Mouse (Mus musculus) limb, embryonic 10.5 days (tissue): ENCODE data around the gene Hnrnpu. TPM values are rescaled to one million over a fixed set of nuclear protein-coding genes. Genes with fewer than 3 reads are reported as not detected.

Experiments
- DNase-seq: peaks from one replicate; pipeline ENCODE4 v3.0.0-alpha.2; 2017; ENCODE audit warnings: low spot score
- H3K27ac ChIP-seq: fragments of 300-500 bp; sonication (generic); 2 replicates; pipeline ENCODE4 v1.5.1; 2016; ENCODE audit warnings: mild to moderate bottlenecking
- H3K27me3 ChIP-seq: fragments of 300-500 bp; sonication (generic); 2 replicates; pipeline ENCODE4 v1.6.1; 2016; ENCODE audit warnings: low read depth, mild to moderate bottlenecking; ENCODE audit not compliant: poor library complexity, severe bottlenecking
- H3K36me3 ChIP-seq: fragments of 300-500 bp; sonication (generic); 2 replicates; pipeline ENCODE4 v1.6.1; 2016; ENCODE audit warnings: mild to moderate bottlenecking, moderate library complexity
- H3K4me1 ChIP-seq: fragments of 300-500 bp; sonication (generic); 2 replicates; pipeline ENCODE4 v1.6.1; 2016
- H3K4me3 ChIP-seq: fragments of 300-500 bp; sonication (generic); 2 replicates; pipeline ENCODE4 v1.5.1; 2016; ENCODE audit warnings: mild to moderate bottlenecking, moderate library complexity
- H3K9me3 ChIP-seq: fragments of 300-500 bp; sonication (generic); replicated peaks from 2 replicates; pipeline ENCODE4 v1.6.1; 2016; ENCODE audit warnings: mild to moderate bottlenecking
- WGBS: fragments of 180-500 bp; shearing (Covaris S2); methylation state at CpG from one replicate; pipeline ENCODE4 v1.1.7; 2016; 5-methylcytosine and 5-hydroxymethylcytosine counted together
- polyA plus RNA-seq: library from polyadenylated mRNA; unstranded; fragments of >200 nt; fragmentation: Nextera tagmentation; extraction: Ambion mirVana; gene quantifications from 2 replicates; pipeline ENCODE4 v1.2.1, GENCODE M21; 2016

Hnrnpu gene
- polyA plus RNA-seq, 1 experiment from 2014 or later, result 608 TPM

DNA sequence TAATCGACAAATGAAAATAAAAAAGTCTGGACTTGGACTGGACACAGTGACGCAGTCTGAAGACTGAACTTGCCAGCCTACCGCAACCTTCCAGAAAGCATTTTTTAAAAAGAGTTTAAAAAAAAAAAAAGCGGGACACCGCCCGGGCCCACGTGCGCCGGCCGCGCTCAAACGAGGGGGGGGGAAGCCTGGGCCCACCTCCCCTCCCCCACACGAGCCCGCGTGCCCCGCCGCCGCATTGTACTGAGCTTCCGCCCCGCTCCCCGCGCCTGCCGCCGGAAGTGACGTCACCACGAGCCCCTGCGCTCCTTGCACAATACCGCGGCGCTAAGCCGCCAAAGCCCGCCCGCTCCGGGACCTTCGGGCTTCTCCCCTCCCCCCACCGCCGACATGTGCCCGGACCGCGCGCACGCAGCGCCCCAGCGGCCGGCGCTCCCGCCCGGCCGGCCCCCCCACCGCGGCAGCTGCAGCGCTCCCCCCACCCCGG is 1.3 kb downstream of the Hnrnpu start:
- Histone ChIP-seq H3K9me3 (no peaks in the 10 kb centered on the region), H3K27ac (peak overlapping the region; percentile 100), H3K4me3 (peak overlapping the region; percentile 100), H3K36me3 (peaks cover 47% of the 10 kb centered on the region), H3K4me1 (peaks cover 17% of the 10 kb centered on the region), H3K27me3 (no peaks in the 10 kb centered on the region)
- WGBS, result under 1% methylated on average over 53 of the region's 53 CpGs
- peak; percentile 99 for DNase-seq

DNA sequence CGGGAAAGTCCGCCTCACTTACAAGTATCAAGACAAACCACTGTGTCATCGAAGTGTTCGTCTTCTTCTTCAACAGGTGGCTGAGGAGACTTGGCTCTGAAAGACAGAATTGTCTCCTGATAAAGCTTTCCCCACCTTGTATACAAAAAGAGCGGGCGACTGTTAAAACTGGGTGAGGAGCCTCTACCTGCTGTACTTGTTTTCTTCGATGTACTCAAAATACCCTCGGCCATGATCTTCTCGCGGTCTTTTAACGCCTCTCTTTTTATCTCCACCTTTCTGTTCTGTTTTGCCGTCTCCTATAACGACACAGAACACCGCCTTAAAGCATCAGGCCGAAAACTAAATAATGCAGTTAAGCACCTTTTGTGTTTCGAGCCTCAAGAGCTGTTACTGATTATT is 1.7 kb downstream of the Hnrnpu start:
- Histone ChIP-seq H3K9me3 (no peaks in the 10 kb centered on the region), H3K4me1 (peaks cover 17% of the 10 kb centered on the region), H3K27me3 (no peaks in the 10 kb centered on the region), H3K36me3 (peaks cover 52% of the 10 kb centered on the region), H3K27ac (peak overlapping the region; percentile 100), H3K4me3 (peak overlapping the region; percentile 100)
- under 1% methylated on average over 16 of the region's 16 CpGs for WGBS
- DNase-seq, result peak; percentile 41

DNA sequence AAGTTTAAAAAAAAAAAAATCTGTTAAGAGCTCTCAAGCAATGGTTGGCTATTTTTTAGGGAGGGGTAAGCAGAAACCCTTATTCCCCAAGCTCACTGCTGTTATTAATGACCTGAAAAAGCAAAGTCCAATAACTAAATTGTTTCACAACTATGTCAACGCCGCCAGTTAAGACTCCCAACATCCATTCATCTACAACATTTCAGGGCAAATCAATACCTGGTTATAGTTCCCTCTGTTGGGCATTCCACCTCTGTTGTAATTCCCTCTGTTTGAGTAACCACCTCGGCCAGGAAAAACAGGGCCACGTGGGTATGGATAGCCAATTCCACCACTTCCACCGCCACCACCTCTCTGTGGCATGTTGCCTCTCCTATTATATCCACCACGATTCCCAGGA is 7.7 kb downstream of the Hnrnpu start:
- Histone ChIP-seq H3K27ac (no peak overlapping the region), H3K4me1 (peaks cover 10% of the 10 kb centered on the region), H3K4me3 (no peak overlapping the region), H3K9me3 (no peaks in the 10 kb centered on the region), H3K36me3 (peaks cover 100% of the 10 kb centered on the region), H3K27me3 (no peaks in the 10 kb centered on the region)
- no peak for DNase-seq
- 88% methylated on average over 6 of the region's 6 CpGs for WGBS

DNA sequence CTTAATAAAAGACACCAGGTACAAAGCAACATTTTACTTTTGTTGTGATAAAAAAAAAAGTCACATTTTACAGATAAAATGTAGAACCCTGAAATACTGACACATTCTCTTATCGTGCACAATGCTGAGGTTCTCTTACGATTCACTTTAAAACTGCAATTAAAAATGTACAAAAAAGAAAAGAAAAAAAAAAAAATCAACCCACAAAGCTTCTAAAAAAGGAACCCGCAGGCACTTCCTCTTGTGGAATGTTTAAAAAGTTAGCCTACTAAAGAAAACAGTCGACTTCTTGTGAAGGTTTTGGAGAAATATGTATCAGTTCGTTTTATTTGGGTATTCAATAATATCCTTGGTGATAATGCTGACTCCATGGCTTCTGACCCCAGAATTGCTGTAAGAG is 8.6 kb downstream of the Hnrnpu start:
- no peak overlapping the region for H3K27ac ChIP-seq
- WGBS, result 90% methylated on average over 5 of the region's 5 CpGs
- H3K36me3 ChIP-seq, result peaks cover 100% of the 10 kb centered on the region

DNA sequence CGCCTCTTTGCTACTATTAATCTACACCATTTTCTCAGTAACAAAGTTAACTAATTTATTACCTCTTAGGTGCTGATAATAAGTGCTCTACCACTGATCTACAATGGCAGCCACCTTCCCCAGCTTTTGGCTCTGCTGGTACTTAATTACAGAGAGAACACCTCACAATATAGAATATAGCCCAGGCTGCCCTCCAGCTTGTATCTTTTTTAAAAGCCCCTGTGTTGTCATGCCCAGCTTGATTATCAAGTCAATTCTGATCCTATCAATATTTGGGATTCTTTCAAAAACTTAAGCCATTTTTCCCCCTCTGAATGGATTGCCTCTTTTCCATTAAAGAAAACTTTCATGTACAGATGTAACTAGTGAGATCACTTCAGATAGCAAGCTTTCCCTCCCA is 10.6 kb downstream of the Hnrnpu start:
- H3K4me1 ChIP-seq, result no peaks in the 10 kb centered on the region
- H3K4me3 ChIP-seq, result no peak overlapping the region
- no peaks in the 10 kb centered on the region for H3K9me3 ChIP-seq
- H3K27me3 ChIP-seq, result no peaks in the 10 kb centered on the region
- peaks cover 100% of the 10 kb centered on the region for H3K36me3 ChIP-seq
- no peak overlapping the region for H3K27ac ChIP-seq
- 90% methylated on average over 1 of the region's 1 CpGs for WGBS
- no peak for DNase-seq

More for the DNA sequence above, 8.6 kb downstream of the Hnrnpu start:
- H3K9me3 ChIP-seq, result no peaks in the 10 kb centered on the region
- H3K4me1 ChIP-seq, result peaks cover 5% of the 10 kb centered on the region
- no peak for DNase-seq
- no peak overlapping the region for H3K4me3 ChIP-seq
- no peaks in the 10 kb centered on the region for H3K27me3 ChIP-seq

DNA sequence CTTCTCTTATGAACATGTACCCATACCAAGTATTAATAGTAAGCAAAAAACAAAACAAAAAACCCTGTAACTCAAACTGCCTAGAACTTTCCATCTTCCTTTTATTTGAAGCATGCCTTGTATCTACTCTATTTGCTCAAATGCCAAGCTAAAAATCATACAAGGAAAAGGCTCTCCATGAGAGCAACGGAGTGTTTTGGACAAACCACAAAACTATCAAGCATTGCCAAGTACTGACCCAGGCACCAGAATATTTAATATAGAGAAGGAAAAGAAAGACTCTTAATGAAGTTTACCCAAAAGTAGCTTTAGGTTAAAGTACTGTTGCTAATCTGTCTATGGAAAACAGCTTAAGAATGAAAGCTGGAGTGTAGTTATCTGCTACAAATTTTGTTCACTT is 11.2 kb downstream of the Hnrnpu start:
- no peak overlapping the region for H3K4me3 ChIP-seq
- no peak for DNase-seq
- peaks cover 1% of the 10 kb centered on the region for H3K4me1 ChIP-seq
- peaks cover 100% of the 10 kb centered on the region for H3K36me3 ChIP-seq
- H3K9me3 ChIP-seq, result no peaks in the 10 kb centered on the region
- H3K27me3 ChIP-seq, result no peaks in the 10 kb centered on the region
- no peak overlapping the region for H3K27ac ChIP-seq
- WGBS, result 94% methylated on average over 1 of the region's 1 CpGs

DNA sequence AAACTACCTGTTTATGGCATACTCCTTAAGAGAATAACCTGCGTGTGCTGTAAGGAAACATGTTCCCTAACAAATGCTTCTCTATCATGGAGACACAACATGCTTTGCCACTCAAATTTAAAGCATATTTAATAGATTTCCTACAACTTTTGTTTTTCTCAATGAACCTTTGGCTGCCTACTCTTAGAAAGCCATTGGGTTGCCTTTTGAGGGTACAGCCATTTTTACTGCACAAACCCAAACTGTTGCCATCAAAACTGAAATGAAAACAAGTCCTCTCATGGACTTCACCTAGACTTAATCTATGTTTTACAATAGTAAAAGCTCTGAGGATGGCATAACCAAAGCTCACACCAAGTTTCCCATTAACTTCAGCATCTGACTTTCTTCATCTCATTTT is 13.0 kb downstream of the Hnrnpu start:
- 92% methylated on average over 1 of the region's 1 CpGs for WGBS
- Histone ChIP-seq H3K9me3 (no peaks in the 10 kb centered on the region), H3K4me3 (no peak overlapping the region), H3K4me1 (peaks cover 15% of the 10 kb centered on the region), H3K27ac (no peak overlapping the region), H3K36me3 (peaks cover 93% of the 10 kb centered on the region), H3K27me3 (no peaks in the 10 kb centered on the region)
- DNase-seq, result no peak

DNA sequence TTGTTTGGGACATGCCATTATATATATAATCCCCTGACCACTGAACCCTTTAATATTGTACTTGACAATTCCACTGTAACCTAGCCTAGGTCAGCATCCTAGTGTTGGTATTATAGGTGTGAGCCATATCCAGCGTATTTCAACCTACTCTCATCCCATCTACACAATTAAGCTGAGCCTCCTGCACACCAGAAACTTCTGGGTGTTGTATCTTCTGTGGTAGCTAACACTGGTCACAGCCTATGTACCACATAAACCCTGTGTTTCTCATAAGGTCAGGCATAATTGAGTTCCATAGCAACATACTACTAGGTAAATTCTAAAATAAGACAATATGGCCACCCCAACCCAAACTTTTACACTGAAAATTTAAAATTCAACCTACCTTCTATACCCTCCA is 14.4 kb downstream of the Hnrnpu start:
- Histone ChIP-seq H3K27me3 (no peaks in the 10 kb centered on the region), H3K4me3 (no peak overlapping the region), H3K36me3 (peaks cover 79% of the 10 kb centered on the region), H3K9me3 (no peaks in the 10 kb centered on the region), H3K27ac (no peak overlapping the region), H3K4me1 (peaks cover 15% of the 10 kb centered on the region)
- 100% methylated on average over 1 of the region's 1 CpGs for WGBS
- no peak for DNase-seq

DNA sequence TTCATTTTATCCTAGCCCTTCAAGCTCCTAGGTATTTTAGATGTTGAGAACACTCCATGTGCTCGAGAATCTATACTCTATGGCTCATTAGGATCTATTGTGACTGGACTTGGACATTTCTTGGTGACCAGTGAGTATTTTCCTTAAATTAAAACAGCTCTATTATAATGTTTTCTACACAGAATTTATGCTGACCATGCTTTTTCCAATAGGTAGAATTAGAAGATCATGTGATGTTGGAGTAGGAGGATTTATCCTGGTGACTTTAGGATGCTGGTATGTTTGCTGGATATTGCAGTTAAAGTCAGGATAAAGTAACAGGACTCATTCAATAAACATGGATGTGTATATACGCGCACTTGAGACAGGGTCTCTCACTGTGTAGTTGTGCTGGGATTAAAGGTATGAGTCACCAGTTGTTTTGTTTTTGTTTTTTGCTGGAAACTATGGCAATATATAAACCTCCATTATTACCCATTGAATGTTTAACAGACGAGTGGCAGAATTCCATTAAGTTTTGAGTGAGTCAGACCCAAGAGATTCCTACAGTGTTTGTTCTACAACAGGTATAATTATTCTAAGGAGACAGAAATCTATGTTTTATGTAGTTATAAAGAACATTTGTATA is 15.8 kb downstream of the Hnrnpu start:
- no peak overlapping the region for H3K27ac ChIP-seq
- no peak overlapping the region for H3K4me3 ChIP-seq
- WGBS, result 84% methylated on average over 4 of the region's 4 CpGs

DNA sequence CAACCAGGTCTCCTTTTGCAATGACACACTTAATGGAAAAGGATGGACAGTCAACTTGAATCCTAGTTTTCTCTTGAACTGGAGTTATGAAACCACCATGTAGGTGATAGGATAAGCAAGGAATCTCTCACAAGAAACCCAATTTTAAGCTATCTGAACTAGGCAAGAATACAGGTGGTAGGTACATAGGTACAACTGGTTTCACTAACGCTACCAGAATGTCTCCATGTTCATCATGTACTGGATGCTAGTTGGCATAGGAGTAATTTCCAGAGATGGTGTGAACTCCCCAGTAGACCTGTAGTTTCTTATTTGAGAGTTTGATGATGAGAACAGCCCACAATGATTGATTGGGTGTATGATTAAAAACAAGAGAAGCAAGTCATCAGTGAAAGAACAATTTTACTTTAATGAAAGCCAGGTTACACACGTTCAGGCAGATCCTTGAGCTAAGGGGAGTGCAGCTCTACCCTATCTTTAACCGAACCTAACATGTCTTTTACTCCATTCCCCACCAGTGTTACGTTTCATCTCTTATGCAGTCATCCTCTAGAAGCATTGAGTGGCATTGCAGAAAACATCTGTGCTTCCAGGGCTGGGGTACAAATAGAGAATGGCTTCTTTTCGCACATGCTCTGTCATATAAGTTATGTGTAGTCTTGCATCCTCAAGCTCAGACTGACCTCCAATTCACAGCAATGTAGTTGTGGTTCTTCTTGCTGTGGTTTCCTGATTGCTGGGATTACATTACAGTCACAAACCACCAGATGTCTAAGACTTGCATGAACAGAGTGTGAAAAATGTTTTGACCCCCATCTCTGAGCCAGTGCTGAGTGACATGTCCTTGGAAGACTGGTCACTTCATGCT is 16.6 kb downstream of the Hnrnpu start:
- no peaks in the 10 kb centered on the region for H3K9me3 ChIP-seq
- no peaks in the 10 kb centered on the region for H3K27me3 ChIP-seq
- peak; percentile 36 for DNase-seq
- peaks cover 20% of the 10 kb centered on the region for H3K4me1 ChIP-seq
- H3K27ac ChIP-seq, result peak overlapping the region; percentile 100; the same call in 1 of the 2 replicates
- peaks cover 56% of the 10 kb centered on the region for H3K36me3 ChIP-seq
- WGBS, result 48% methylated on average over 5 of the region's 5 CpGs
- peak overlapping the region; percentile 70; the same call in 1 of the 2 replicates for H3K4me3 ChIP-seq

More for the DNA sequence above, 15.8 kb downstream of the Hnrnpu start:
- H3K4me1 ChIP-seq, result peaks cover 20% of the 10 kb centered on the region
- H3K9me3 ChIP-seq, result no peaks in the 10 kb centered on the region
- peaks cover 65% of the 10 kb centered on the region for H3K36me3 ChIP-seq
- DNase-seq, result no peak
- H3K27me3 ChIP-seq, result no peaks in the 10 kb centered on the region

DNA sequence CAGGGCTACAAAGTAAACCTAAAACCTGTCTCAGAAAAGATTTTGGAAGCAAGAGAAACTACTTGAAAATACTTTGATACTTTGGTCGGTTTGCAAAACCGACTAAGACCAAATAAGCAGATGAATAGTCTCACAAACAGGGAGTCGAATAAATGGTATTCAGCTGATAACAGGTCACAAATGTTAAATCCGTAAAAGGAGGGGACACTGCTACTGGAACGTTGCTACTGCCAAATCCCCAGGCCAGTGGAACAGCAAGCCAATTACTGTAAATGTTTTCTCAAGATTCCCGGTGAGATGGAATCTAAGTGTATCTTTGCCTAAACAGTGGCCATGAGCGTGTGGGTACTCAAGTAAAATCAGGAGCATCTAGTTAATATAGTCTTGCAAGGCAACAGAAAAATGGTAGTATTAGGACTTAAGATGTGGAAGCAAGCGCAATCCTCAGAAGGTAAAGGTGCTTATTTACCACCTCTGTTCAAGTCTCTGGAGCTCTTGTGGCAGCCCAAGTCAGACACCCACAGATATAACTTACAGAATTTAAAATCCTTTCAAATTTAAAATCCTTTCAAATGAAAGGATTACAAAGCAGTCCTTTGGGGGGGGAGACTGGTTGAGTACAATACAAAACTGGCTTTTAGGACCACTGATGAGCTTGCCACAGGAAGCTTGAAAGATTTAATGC is 17.4 kb downstream of the Hnrnpu start:
- Histone ChIP-seq H3K27me3 (no peaks in the 10 kb centered on the region), H3K9me3 (no peaks in the 10 kb centered on the region), H3K27ac (peak overlapping the region; percentile 100), H3K4me1 (peaks cover 20% of the 10 kb centered on the region), H3K36me3 (peaks cover 49% of the 10 kb centered on the region), H3K4me3 (peak overlapping the region; percentile 70)
- 36% methylated on average over 8 of the region's 8 CpGs for WGBS
- DNase-seq, result peak; percentile 38

DNA sequence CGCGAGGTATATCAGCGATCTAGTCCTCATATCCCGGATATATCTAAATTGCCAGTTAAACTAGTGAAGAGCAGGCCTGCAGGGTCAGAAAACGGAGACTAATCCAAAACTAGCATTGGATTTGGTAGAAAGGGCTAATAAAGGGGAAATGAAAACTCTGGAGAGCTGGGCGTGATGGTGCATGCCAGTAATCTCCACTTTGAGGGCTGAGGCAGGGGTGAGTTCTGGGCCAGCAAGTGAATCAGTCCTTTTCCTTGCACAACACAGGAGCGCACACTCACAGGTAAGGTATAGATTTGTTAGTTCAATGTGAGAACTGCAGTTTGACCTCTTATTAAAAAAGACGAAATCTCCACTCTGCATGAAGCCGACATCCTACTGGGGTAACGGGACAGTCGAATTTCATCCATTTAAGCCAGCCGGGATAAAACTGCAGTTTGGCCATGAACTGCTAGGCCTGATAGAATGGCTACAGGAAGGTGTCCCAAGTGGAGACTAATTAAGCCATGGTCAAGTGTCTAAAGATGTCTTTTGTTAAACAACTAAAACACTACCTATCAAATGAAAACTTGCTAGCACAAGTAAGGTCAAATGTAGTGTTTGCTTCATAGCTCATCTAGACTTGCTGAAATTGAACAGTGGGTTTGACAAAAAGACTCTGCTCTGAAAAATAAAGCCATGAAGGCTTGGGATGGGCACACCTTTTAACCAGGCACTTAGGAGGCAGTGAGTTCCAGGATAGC is 18.1 kb downstream of the Hnrnpu start:
- Histone ChIP-seq H3K27ac (peak overlapping the region; percentile 100), H3K27me3 (no peaks in the 10 kb centered on the region), H3K36me3 (peaks cover 42% of the 10 kb centered on the region), H3K4me3 (peak overlapping the region; percentile 70), H3K4me1 (peaks cover 20% of the 10 kb centered on the region), H3K9me3 (no peaks in the 10 kb centered on the region)
- WGBS, result 3% methylated on average over 12 of the region's 12 CpGs
- peak; percentile 63 for DNase-seq
